Mouse (Mus musculus) kidney, adult 2 months (tissue): ENCODE measurements around the gene Vps45.

Experiments used
- CTCF ChIP-seq: fragments of 200-500 bp; conservative IDR thresholded peaks from 2 replicates; pipeline ENCODE4 v1.5.1; 2011; ENCODE audit warnings: low read depth, mild to moderate bottlenecking, control low read depth, low read length, moderate library complexity, mixed read lengths; ENCODE audit not compliant: insufficient read depth, insufficient read length
- POLR2A ChIP-seq: fragments of 200-500 bp; IDR thresholded peaks from one replicate; pipeline ENCODE4 v1.6.1; 2011; ENCODE audit warnings: low read depth, low read length, control low read depth

DNA sequence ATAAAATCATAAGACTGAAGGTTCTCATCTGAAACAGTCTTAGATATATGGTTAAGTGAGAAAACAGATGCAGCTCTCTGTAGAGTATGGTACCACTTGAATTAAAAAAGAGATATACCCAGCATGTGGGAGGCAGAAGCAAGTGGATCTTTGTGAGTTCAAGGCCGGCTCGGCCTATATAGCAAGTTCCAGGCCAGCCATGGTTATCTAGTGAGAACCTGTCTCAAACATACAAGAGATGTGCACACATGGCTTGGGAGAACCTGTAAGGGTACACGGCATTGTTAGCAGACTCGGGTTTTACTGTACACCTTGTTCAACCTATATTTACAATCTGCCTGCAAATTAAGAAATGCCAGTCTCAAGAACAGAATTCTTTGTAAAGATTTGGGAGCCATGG lies 19.4 kb downstream of the Vps45 start:
- no peak for TF ChIP-seq CTCF
- TF ChIP-seq POLR2A: no peak
